In the genomic region with DNA sequence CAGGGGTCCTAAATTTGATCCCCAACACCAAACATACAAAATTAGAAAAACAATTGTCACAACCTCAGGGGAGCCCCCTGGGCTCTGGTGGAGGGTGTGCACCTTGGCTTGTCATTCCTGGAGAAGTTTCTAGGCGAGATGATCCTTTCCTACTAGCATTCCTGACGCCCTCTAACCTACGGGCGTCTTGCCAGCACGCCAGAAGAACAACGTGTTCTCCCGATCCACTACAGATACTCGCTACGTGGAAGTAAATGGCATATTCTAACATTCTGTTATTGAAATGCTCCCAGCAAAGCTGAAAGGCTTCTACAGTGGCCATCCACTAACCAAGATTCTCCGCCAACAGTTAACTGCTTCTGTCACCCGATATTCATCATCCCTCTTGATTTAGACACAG, we compare ENCODE assay signal across 13 mouse cellular contexts.
"Had no signal": no experiment of that assay in that cellular context is flagged by ENCODE, and none has a peak within 500 bp of the region (broad histone marks: within the 10 kb centered on the region; RNA-seq: fewer than 3 reads in every experiment).

No protein-coding gene starts in this region.

- H3K9ac ChIP-seq: limb, embryonic 15.5 days; liver, embryonic 12.5 days; lung, embryonic 15.5 days; midbrain, embryonic 15.5 days; neural tube, embryonic 12.5 days had no signal

- H3K4me3 ChIP-seq: limb, embryonic 15.5 days; liver, embryonic 12.5 days; lung, embryonic 15.5 days; megakaryocyte, embryonic 14.5 days; midbrain, embryonic 15.5 days; neural tube, embryonic 12.5 days had no signal

- H3K9me3 ChIP-seq: limb, embryonic 15.5 days; liver, embryonic 12.5 days; lung, embryonic 15.5 days; megakaryocyte, embryonic 14.5 days; midbrain, embryonic 15.5 days; neural tube, embryonic 12.5 days had no signal

- H3K27ac ChIP-seq: limb, embryonic 15.5 days; liver, embryonic 12.5 days; lung, embryonic 15.5 days; midbrain, embryonic 15.5 days; neural tube, embryonic 12.5 days; stomach, postnatal 0 days had no signal

- H3K4me2 ChIP-seq: limb, embryonic 15.5 days; liver, embryonic 12.5 days; lung, embryonic 15.5 days; midbrain, embryonic 11.5 days; midbrain, embryonic 15.5 days; neural tube, embryonic 12.5 days had no signal

- DNase-seq: kidney, postnatal 14 days; layer of hippocampus, adult 9-11 months; layer of hippocampus, postnatal 36 days; thymus, adult 2 months; thymus, postnatal 4 days had no signal

- H3K27me3 ChIP-seq: limb, embryonic 15.5 days; liver, embryonic 12.5 days; lung, embryonic 15.5 days; midbrain, embryonic 15.5 days; neural tube, embryonic 12.5 days had no signal

- H3K4me1 ChIP-seq: limb, embryonic 15.5 days; midbrain, embryonic 15.5 days; neural tube, embryonic 12.5 days had no signal

- ATAC-seq: liver, embryonic 12.5 days; midbrain, embryonic 15.5 days had no signal
